Mouse (Mus musculus) ES-E14 (cell line): ENCODE measurements around the gene Csf3.

Experiments
- ZC3H11A ChIP-seq: IDR thresholded peaks from 2 replicates; pipeline ENCODE4 v1.6.1; 2012; ENCODE audit warnings: low read depth, mild to moderate bottlenecking, inconsistent platforms, low read length, borderline replicate concordance
- ZNF384 ChIP-seq: IDR thresholded peaks from 2 replicates; pipeline ENCODE4 v1.6.1; 2012; ENCODE audit warnings: low read depth, low read length, inconsistent platforms

GRCm38 (mm10) chr11:98671284-98671815 lies 29.7 kb upstream of the Csf3 start:
- TF ChIP-seq ZNF384, result no peak
- no peak for TF ChIP-seq ZC3H11A
